Mouse (Mus musculus): Measurements from ENCODE around the gene Haus3. TPM values are rescaled to one million over a fixed set of nuclear protein-coding genes. Genes with fewer than 3 reads are reported as not detected.

The Haus3 gene
- polyA plus RNA-seq, 1 experiment = 3.0 TPM

- Histone ChIP-seq H3K27me3 (ENCODE audit: control insufficient read depth, insufficient read depth, insufficient read length) (no peaks in the 10 kb centered on the region), H3K79me2 (ENCODE audit: control insufficient read depth, insufficient read depth) (no peaks in the 10 kb centered on the region), H3K36me3 (ENCODE audit: control insufficient read depth, insufficient read depth) (no peaks in the 10 kb centered on the region), H3ac (ENCODE audit: control insufficient read depth, insufficient read length) (no peak overlapping the region), H3K4me3 (no peak overlapping the region), H3K4me2 (ENCODE audit: low read depth) (no peak overlapping the region)
- TF ChIP-seq TCF12 (IDR thresholded peaks at IDR 0.05; ENCODE audit: insufficient read depth, poor library complexity, severe bottlenecking) (no peak), MYOD1 (IDR thresholded peaks at IDR 0.05; ENCODE audit: control insufficient read depth in 1 of 3, insufficient read length in 2 of 3, low read depth in 2 of 3) (no peak), E2F4 (IDR thresholded peaks at IDR 0.05; ENCODE audit: insufficient read depth) (no peak), REST (IDR thresholded peaks at IDR 0.05; ENCODE audit: insufficient read depth, insufficient read length) (no peak), POLR2AphosphoS2 (IDR thresholded peaks at IDR 0.05; ENCODE audit: insufficient read length, low read depth) (no peak), CEBPB (IDR thresholded peaks at IDR 0.05; ENCODE audit: insufficient read depth, poor library complexity, severe bottlenecking) (no peak), TCF3 (IDR thresholded peaks at IDR 0.05; ENCODE audit: insufficient read length, low read depth) (no peak), SRF (IDR thresholded peaks at IDR 0.05; ENCODE audit: control insufficient read depth, insufficient read length, low read depth) (no peak), MYOG (IDR thresholded peaks at IDR 0.05; ENCODE audit: control insufficient read depth in 1 of 3, insufficient read depth in 1 of 3, insufficient read length in 2 of 3, low read depth in 2 of 3) (no peak), USF1 (IDR thresholded peaks at IDR 0.05; ENCODE audit: low read depth) (no peak), MAX (IDR thresholded peaks at IDR 0.05; ENCODE audit: low read depth) (no peak), POLR2A (IDR thresholded peaks at IDR 0.05; ENCODE audit: insufficient read length, low read depth) (no peak)
These were observed 7.4 kb upstream of the Haus3 start for GRCm38 (mm10) chr5:34176691-34177090.

- Histone ChIP-seq H3K27me3 (ENCODE audit: control insufficient read depth, insufficient read depth, insufficient read length) (no peaks in the 10 kb centered on the region), H3ac (ENCODE audit: control insufficient read depth, insufficient read length) (no peak overlapping the region), H3K79me2 (ENCODE audit: control insufficient read depth, insufficient read depth) (no peaks in the 10 kb centered on the region), H3K36me3 (ENCODE audit: control insufficient read depth, insufficient read depth) (no peaks in the 10 kb centered on the region), H3K4me3 (no peak overlapping the region), H3K4me2 (ENCODE audit: low read depth) (no peak overlapping the region)
- TF ChIP-seq REST (IDR thresholded peaks at IDR 0.05; ENCODE audit: insufficient read depth, insufficient read length) = no peak
- TF ChIP-seq SRF (IDR thresholded peaks at IDR 0.05; ENCODE audit: control insufficient read depth, insufficient read length, low read depth) = no peak
- TF ChIP-seq TCF3 (IDR thresholded peaks at IDR 0.05; ENCODE audit: insufficient read length, low read depth) = no peak
- TF ChIP-seq CEBPB (IDR thresholded peaks at IDR 0.05; ENCODE audit: insufficient read depth, poor library complexity, severe bottlenecking) = no peak
- no peak for TF ChIP-seq MYOG (IDR thresholded peaks at IDR 0.05; ENCODE audit: control insufficient read depth in 1 of 3, insufficient read depth in 1 of 3, insufficient read length in 2 of 3, low read depth in 2 of 3)
These were observed 6.0 kb upstream of the Haus3 start for GRCm38 (mm10) chr5:34175403-34175694.

GRCm38 (mm10) chr5:34174550-34175402 lies 5.4 kb upstream of the Haus3 start:
- H3K4me2 ChIP-seq (ENCODE audit: low read depth) = no peak overlapping the region
- no peak for TF ChIP-seq TCF12 (IDR thresholded peaks at IDR 0.05; ENCODE audit: insufficient read depth, poor library complexity, severe bottlenecking)
- no peak for TF ChIP-seq CEBPB (IDR thresholded peaks at IDR 0.05; ENCODE audit: insufficient read depth, poor library complexity, severe bottlenecking)
- no peak for TF ChIP-seq POLR2AphosphoS2 (IDR thresholded peaks at IDR 0.05; ENCODE audit: insufficient read length, low read depth)
- no peak for TF ChIP-seq POLR2A (IDR thresholded peaks at IDR 0.05; ENCODE audit: insufficient read length, low read depth)
- TF ChIP-seq MYOD1 (IDR thresholded peaks at IDR 0.05; ENCODE audit: control insufficient read depth in 1 of 3, insufficient read length in 2 of 3, low read depth in 2 of 3) = no peak
- no peak for TF ChIP-seq SRF (IDR thresholded peaks at IDR 0.05; ENCODE audit: control insufficient read depth, insufficient read length, low read depth)
- TF ChIP-seq REST (IDR thresholded peaks at IDR 0.05; ENCODE audit: insufficient read depth, insufficient read length) = no peak
- no peak for TF ChIP-seq TCF3 (IDR thresholded peaks at IDR 0.05; ENCODE audit: insufficient read length, low read depth)
- H3K36me3 ChIP-seq (ENCODE audit: control insufficient read depth, insufficient read depth) = no peaks in the 10 kb centered on the region
- no peak overlapping the region for H3ac ChIP-seq (ENCODE audit: control insufficient read depth, insufficient read length)
- no peak overlapping the region for H3K4me3 ChIP-seq
- H3K27me3 ChIP-seq (ENCODE audit: control insufficient read depth, insufficient read depth, insufficient read length) = no peaks in the 10 kb centered on the region
- no peaks in the 10 kb centered on the region for H3K79me2 ChIP-seq (ENCODE audit: control insufficient read depth, insufficient read depth)

GRCm38 (mm10) chr5:34174021-34174420 lies 4.7 kb upstream of the Haus3 start:
- no peak overlapping the region for H3K4me2 ChIP-seq (ENCODE audit: low read depth)
- no peak for TF ChIP-seq CEBPB (IDR thresholded peaks at IDR 0.05; ENCODE audit: insufficient read depth, poor library complexity, severe bottlenecking)
- TF ChIP-seq POLR2AphosphoS2 (IDR thresholded peaks at IDR 0.05; ENCODE audit: insufficient read length, low read depth) = no peak
- TF ChIP-seq USF1 (IDR thresholded peaks at IDR 0.05; ENCODE audit: low read depth) = no peak
- TF ChIP-seq E2F4 (IDR thresholded peaks at IDR 0.05; ENCODE audit: insufficient read depth) = no peak
- TF ChIP-seq TCF12 (IDR thresholded peaks at IDR 0.05; ENCODE audit: insufficient read depth, poor library complexity, severe bottlenecking) = no peak
- TF ChIP-seq MYOD1 (IDR thresholded peaks at IDR 0.05; ENCODE audit: control insufficient read depth in 1 of 3, insufficient read length in 2 of 3, low read depth in 2 of 3) = no peak
- TF ChIP-seq MYOG (IDR thresholded peaks at IDR 0.05; ENCODE audit: control insufficient read depth in 1 of 3, insufficient read depth in 1 of 3, insufficient read length in 2 of 3, low read depth in 2 of 3) = no peak
- no peak for TF ChIP-seq TCF3 (IDR thresholded peaks at IDR 0.05; ENCODE audit: insufficient read length, low read depth)
- TF ChIP-seq MAX (IDR thresholded peaks at IDR 0.05; ENCODE audit: low read depth) = no peak
- TF ChIP-seq REST (IDR thresholded peaks at IDR 0.05; ENCODE audit: insufficient read depth, insufficient read length) = no peak
- TF ChIP-seq SRF (IDR thresholded peaks at IDR 0.05; ENCODE audit: control insufficient read depth, insufficient read length, low read depth) = no peak
- no peak for TF ChIP-seq POLR2A (IDR thresholded peaks at IDR 0.05; ENCODE audit: insufficient read length, low read depth)
- H3ac ChIP-seq (ENCODE audit: control insufficient read depth, insufficient read length) = no peak overlapping the region
- H3K4me3 ChIP-seq = no peak overlapping the region
- H3K27me3 ChIP-seq (ENCODE audit: control insufficient read depth, insufficient read depth, insufficient read length) = no peaks in the 10 kb centered on the region
- peaks cover under 1% of the 10 kb centered on the region for H3K79me2 ChIP-seq (ENCODE audit: control insufficient read depth, insufficient read depth)
- H3K36me3 ChIP-seq (ENCODE audit: control insufficient read depth, insufficient read depth) = no peaks in the 10 kb centered on the region
